ENCODE assay signal across 11 mouse cellular contexts in genomic region chr16:91538051-91538450, GRCm38 (mm10). TPM values are rescaled to one million over a fixed set of nuclear protein-coding genes. Genes with fewer than 3 reads are reported as not detected.
A peak's percentile ranks its signal among the peaks of the same experiment; 100 is the strongest.
DNase-seq lines count a peak whose midpoint lies in the region; ATAC-seq and TF ChIP-seq lines count a peak whose summit lies in the region.
"Had no signal": no experiment of that assay in that cellular context is flagged by ENCODE, and none has a peak within 500 bp of the region (broad histone marks: within the 10 kb centered on the region; RNA-seq: fewer than 3 reads in every experiment).

No protein-coding gene starts in this region.

- no peaks in the 10 kb centered on the region for H3K9me3 ChIP-seq in heart, embryonic 10.5 days
- H3K9me3 ChIP-seq in lung, postnatal 0 days (ENCODE audit: low read length) = no peaks in the 10 kb centered on the region
- H3K9me3 ChIP-seq in heart, postnatal 0 days (replicated peaks; ENCODE audit: control insufficient read depth, low read length) = no peaks in the 10 kb centered on the region
- H3K9me3 ChIP-seq: embryonic facial prominence, embryonic 12.5 days; neural tube, embryonic 13.5 days had no signal

- ATAC-seq in lung, postnatal 0 days = peak; percentile 46
- 0 out of 2 replicates have a peak, but pooled peaks have one; percentile 12 for ATAC-seq in heart, postnatal 0 days (ENCODE audit: insufficient read depth, low read depth)
- peak; percentile 28; the same call in 1 of the 2 replicates for ATAC-seq in neutrophil, adult 5-6 weeks (ENCODE audit: extremely low read depth, insufficient number of reproducible peaks, low FRiP score, poor library complexity, severe bottlenecking)

- WGBS in heart, embryonic 10.5 days = 46% methylated on average over 6 of the region's 6 CpGs
- WGBS in lung, postnatal 0 days = 53% methylated on average over 6 of the region's 6 CpGs
- WGBS in heart, postnatal 0 days = 22% methylated on average over 6 of the region's 6 CpGs
- 85% methylated on average over 6 of the region's 6 CpGs for WGBS in cerebellum, adult 2 months

- no peak overlapping the region for H3K4me3 ChIP-seq in heart, embryonic 10.5 days
- H3K4me3 ChIP-seq in lung, postnatal 0 days (ENCODE audit: low read depth, low read length) = no peak overlapping the region
- H3K4me3 ChIP-seq in heart, postnatal 0 days (ENCODE audit: low read depth, low read length) = no peak overlapping the region
- H3K4me3 ChIP-seq in cerebellum, adult 2 months (replicated peaks; ENCODE audit: insufficient read depth, low read depth, low read length) = no peak overlapping the region
- H3K4me3 ChIP-seq: embryonic facial prominence, embryonic 12.5 days; gastrocnemius, adult 2 months; neural tube, embryonic 13.5 days had no signal

- H3K27ac ChIP-seq in heart, embryonic 10.5 days = peak overlapping the region; percentile 74
- H3K27ac ChIP-seq in lung, postnatal 0 days (ENCODE audit: low read length) = no peak overlapping the region
- H3K27ac ChIP-seq in heart, postnatal 0 days (ENCODE audit: low read depth) = peak overlapping the region; percentile 86
- no peak overlapping the region for H3K27ac ChIP-seq in cerebellum, adult 2 months (ENCODE audit: insufficient read depth, low read length)
- H3K27ac ChIP-seq: embryonic facial prominence, embryonic 12.5 days; gastrocnemius, adult 2 months; neural tube, embryonic 13.5 days had no signal

- TF ChIP-seq POLR2A in cerebellum, adult 2 months (IDR thresholded peaks at IDR 0.05; ENCODE audit: borderline replicate concordance, insufficient read depth, low read length) = no peak

- peak; percentile 50; the same call in 1 of the 2 replicates for TF ChIP-seq EP300 in lung, postnatal 0 days (IDR thresholded peaks at IDR 0.05)
- TF ChIP-seq EP300 in heart, postnatal 0 days (IDR thresholded peaks at IDR 0.05; ENCODE audit: low read depth) = no peak

- no peak overlapping the region for H3K9ac ChIP-seq in lung, postnatal 0 days (replicated peaks; ENCODE audit: low read depth)
- H3K9ac ChIP-seq in heart, postnatal 0 days (replicated peaks; ENCODE audit: low read depth, low read length) = 0 out of 2 replicates have a peak overlapping the region, but pooled peaks have one; percentile 12
- H3K9ac ChIP-seq: embryonic facial prominence, embryonic 12.5 days; neural tube, embryonic 13.5 days had no signal

- H3K4me1 ChIP-seq in heart, embryonic 10.5 days = peaks cover 40% of the 10 kb centered on the region
- H3K4me1 ChIP-seq in lung, postnatal 0 days (ENCODE audit: insufficient read depth, low read depth, low read length) = peaks cover 3% of the 10 kb centered on the region; the same call in 1 of the 2 replicates
- H3K4me1 ChIP-seq in heart, postnatal 0 days (ENCODE audit: control insufficient read depth, insufficient read depth) = peaks cover 49% of the 10 kb centered on the region
- H3K4me1 ChIP-seq in cerebellum, adult 2 months (ENCODE audit: control insufficient read depth, insufficient read depth, low read length) = no peaks in the 10 kb centered on the region

- H3K4me2 ChIP-seq in lung, postnatal 0 days (replicated peaks; ENCODE audit: low read depth, low read length) = no peak overlapping the region
- no peak overlapping the region; the same call in 1 of the 2 replicates for H3K4me2 ChIP-seq in heart, postnatal 0 days (ENCODE audit: low read depth, low read length)
- H3K4me2 ChIP-seq: embryonic facial prominence, embryonic 12.5 days; neural tube, embryonic 13.5 days had no signal

- no peak for TF ChIP-seq CTCF in lung, postnatal 0 days (IDR thresholded peaks at IDR 0.05)
- no peak for TF ChIP-seq CTCF in heart, postnatal 0 days (IDR thresholded peaks at IDR 0.05; ENCODE audit: low read depth)
- TF ChIP-seq CTCF in cerebellum, adult 2 months (IDR thresholded peaks at IDR 0.05; ENCODE audit: borderline replicate concordance, insufficient read depth, low read depth, low read length) = no peak

- no peak for DNase-seq in heart, embryonic 10.5 days (ENCODE audit: low spot score)
- DNase-seq in heart, adult 8-10 months (ENCODE audit: low spot score) = no peak
- DNase-seq in lung, postnatal 0 days (ENCODE audit: low spot score) = peak; percentile 67
- no peak for DNase-seq in lung, adult 18-20 months
- DNase-seq in heart, postnatal 0 days (ENCODE audit: low spot score) = peak; percentile 74
- no peak for DNase-seq in layer of hippocampus, adult 11-12 months (ENCODE audit: low spot score)
- DNase-seq in cerebellum, adult 2 months = no peak
- DNase-seq: gastrocnemius, adult 2 months had no signal

- H3K36me3 ChIP-seq in heart, embryonic 10.5 days = no peaks in the 10 kb centered on the region
- H3K36me3 ChIP-seq in lung, postnatal 0 days (ENCODE audit: insufficient read depth, low read length) = no peaks in the 10 kb centered on the region
- no peaks in the 10 kb centered on the region for H3K36me3 ChIP-seq in heart, postnatal 0 days (replicated peaks; ENCODE audit: control insufficient read depth, insufficient read depth, low read length)
- H3K36me3 ChIP-seq: embryonic facial prominence, embryonic 12.5 days; neural tube, embryonic 13.5 days had no signal

- no peaks in the 10 kb centered on the region for H3K27me3 ChIP-seq in heart, embryonic 10.5 days (ENCODE audit: insufficient read depth, poor library complexity, severe bottlenecking)
- peaks cover 5% of the 10 kb centered on the region; the same call in 1 of the 2 replicates for H3K27me3 ChIP-seq in lung, postnatal 0 days (replicated peaks; ENCODE audit: insufficient read depth, low read length)
- H3K27me3 ChIP-seq in heart, postnatal 0 days (ENCODE audit: control insufficient read depth, insufficient read depth, low read length) = no peaks in the 10 kb centered on the region
- no peaks in the 10 kb centered on the region for H3K27me3 ChIP-seq in cerebellum, adult 2 months (ENCODE audit: control insufficient read depth, insufficient read depth, low read length)
- H3K27me3 ChIP-seq: embryonic facial prominence, embryonic 12.5 days; neural tube, embryonic 13.5 days had no signal

RNA-seq across cellular contexts. Expression of gene Ifngr2, which starts 8.8 kb away (rescaled TPM):
- 53.7 and 85.6 TPM in 2 replicates for polyA plus RNA-seq in heart, embryonic 10.5 days (2016; fragmentation: Nextera tagmentation; extraction: Ambion mirVana)
- total RNA-seq in heart, adult 8-10 months (2022) = 100 to 1,000 TPM; 122 to 145 (median 132) TPM
- polyA plus RNA-seq in lung, postnatal 0 days (2015; fragmentation: Nextera tagmentation; extraction: Ambion mirVana) = 64.4 and 78.1 TPM in 2 replicates
- total RNA-seq in heart, postnatal 0 days (2014; rRNA removed; ENCODE audit: low replicate concordance) = 77.7 and 87.6 TPM in 2 replicates
- 149 and 175 TPM in 2 replicates for polyA plus RNA-seq in heart, postnatal 0 days (2015; fragmentation: Nextera tagmentation; extraction: Ambion mirVana)
- total RNA-seq in neutrophil, adult 5-6 weeks (2017) = 58.2 and 72.7 TPM in 2 replicates
- 33.9 and 34.5 TPM in 2 replicates for polyA plus RNA-seq in cerebellum, adult 2 months (2012; rRNA removed)

RNA-seq across cellular contexts. Expression of gene Ifnar1, which starts 53.0 kb away (rescaled TPM):
- polyA plus RNA-seq in heart, embryonic 10.5 days (2016; fragmentation: Nextera tagmentation; extraction: Ambion mirVana) = 43.2 and 43.9 TPM in 2 replicates
- total RNA-seq in heart, adult 8-10 months (2022) = 10 to 100 TPM; 18.7 to 28.6 (median 22.0) TPM
- 40.3 and 44.9 TPM in 2 replicates for polyA plus RNA-seq in lung, postnatal 0 days (2015; fragmentation: Nextera tagmentation; extraction: Ambion mirVana)
- total RNA-seq in heart, postnatal 0 days (2014; rRNA removed; ENCODE audit: low replicate concordance) = 32.6 and 42.6 TPM in 2 replicates
- 23.7 and 24.0 TPM in 2 replicates for polyA plus RNA-seq in heart, postnatal 0 days (2015; fragmentation: Nextera tagmentation; extraction: Ambion mirVana)
- 159 and 168 TPM in 2 replicates for total RNA-seq in neutrophil, adult 5-6 weeks (2017)
- polyA plus RNA-seq in cerebellum, adult 2 months (2012; rRNA removed) = 31.7 and 32.2 TPM in 2 replicates

RNA-seq across cellular contexts. Expression of gene Tmem50b, which starts 59.5 kb away (rescaled TPM):
- 44.7 and 56.1 TPM in 2 replicates for polyA plus RNA-seq in heart, embryonic 10.5 days (2016; fragmentation: Nextera tagmentation; extraction: Ambion mirVana)
- total RNA-seq in heart, adult 8-10 months (2022) = 10 to 100 TPM; 49.1 to 56.7 (median 50.9) TPM
- polyA plus RNA-seq in lung, postnatal 0 days (2015; fragmentation: Nextera tagmentation; extraction: Ambion mirVana) = 160 and 169 TPM in 2 replicates
- total RNA-seq in heart, postnatal 0 days (2014; rRNA removed; ENCODE audit: low replicate concordance) = 54.6 and 62.6 TPM in 2 replicates
- polyA plus RNA-seq in heart, postnatal 0 days (2015; fragmentation: Nextera tagmentation; extraction: Ambion mirVana) = 51.1 and 55.7 TPM in 2 replicates
- total RNA-seq in neutrophil, adult 5-6 weeks (2017) = 81.5 and 86.4 TPM in 2 replicates
- 147 and 148 TPM in 2 replicates for polyA plus RNA-seq in cerebellum, adult 2 months (2012; rRNA removed)

Comparison
In these comparisons a context has a peak if more than half of its experiments do, and no peak if none do; other contexts are left out.
1. DNase-seq: peak in lung, postnatal 0 days (single experiment) and heart, postnatal 0 days (single experiment); none in heart, embryonic 10.5 days (single experiment), heart, adult 8-10 months (single experiment), lung, adult 18-20 months (0 of 2), layer of hippocampus, adult 11-12 months (single experiment) and cerebellum, adult 2 months (0 of 2).
2. H3K27ac ChIP-seq: peak in heart, embryonic 10.5 days (single experiment) and heart, postnatal 0 days (single experiment); none in lung, postnatal 0 days (single experiment) and cerebellum, adult 2 months (single experiment).
3. Peak in every context shown above with its lines, with median percentiles within 50 percentile points of each other: ATAC-seq.